Mouse (Mus musculus) kidney, adult 2 months (tissue): ENCODE results near the gene Prkci. TPM values are rescaled to one million over a fixed set of nuclear protein-coding genes. Genes with fewer than 3 reads are reported as not detected.

Experiments
- DNase-seq: peaks from one replicate; pipeline ENCODE4 v3.0.0; 2021
- H3K27ac ChIP-seq: fragments of 200-500 bp; 2 replicates; pipeline ENCODE4 v1.5.1; 2012; ENCODE audit warnings: low read depth, low read length, control low read depth, inconsistent platforms; ENCODE audit not compliant: insufficient read depth
- H3K27me3 ChIP-seq: fragments of 200-500 bp; replicated peaks from 2 replicates; pipeline ENCODE4 v1.6.1; 2012; ENCODE audit warnings: mild to moderate bottlenecking, moderate library complexity, low read length, inconsistent platforms; ENCODE audit not compliant: control insufficient read depth, insufficient read depth
- H3K36me3 ChIP-seq: fragments of 200-500 bp; 2 replicates; pipeline ENCODE4 v1.6.1; 2012; ENCODE audit warnings: mild to moderate bottlenecking, moderate library complexity, low read length, inconsistent platforms; ENCODE audit not compliant: control insufficient read depth, insufficient read depth
- H3K4me1 ChIP-seq: fragments of 200-500 bp; 2 replicates; pipeline ENCODE4 v1.6.1; 2011; ENCODE audit warnings: low read length; ENCODE audit not compliant: control insufficient read depth, insufficient read depth
- H3K4me3 ChIP-seq: fragments of 200-500 bp; 2 replicates; pipeline ENCODE4 v1.5.1; 2011; ENCODE audit warnings: mild to moderate bottlenecking, low read depth, low read length, control low read depth; ENCODE audit not compliant: insufficient read depth
- CTCF ChIP-seq: fragments of 200-500 bp; conservative IDR thresholded peaks from 2 replicates; pipeline ENCODE4 v1.5.1; 2011; ENCODE audit warnings: low read depth, mild to moderate bottlenecking, control low read depth, low read length, moderate library complexity, mixed read lengths; ENCODE audit not compliant: insufficient read depth, insufficient read length
- POLR2A ChIP-seq: fragments of 200-500 bp; IDR thresholded peaks from one replicate; pipeline ENCODE4 v1.6.1; 2011; ENCODE audit warnings: low read depth, low read length, control low read depth
- WGBS: fragments of 180-500 bp; shearing (Covaris S2); methylation state at CpG from one replicate; pipeline ENCODE4 v1.1.7; 2018; 5-methylcytosine and 5-hydroxymethylcytosine counted together
- polyA plus RNA-seq: library from polyadenylated mRNA; depleted of rRNA; stranded (reverse); fragments of >200 nt; gene quantifications from 2 replicates; pipeline ENCODE4 v1.2.3, GENCODE M21; 2012; rRNA removed

Prkci gene
- 15.1 and 16.4 TPM in 2 replicates for polyA plus RNA-seq

- Histone ChIP-seq H3K4me3 (peak within 1 kb of the TSS; percentile 97), H3K27me3 (no peaks in the 10 kb centered on the region), H3K36me3 (no peaks in the 10 kb centered on the region), H3K27ac (peak within 1 kb of the TSS; percentile 70), H3K4me1 (peaks cover 15% of the 10 kb centered on the region)
- TF ChIP-seq CTCF (no peak), POLR2A (peak; percentile 45)
- WGBS, result under 1% methylated on average over 48 of the region's 50 CpGs
- DNase-seq, result peak; percentile 96
These were observed at the start of gene Prkci for GRCm38 (mm10) chr3:30995283-30995898. Gene Prkci (plus strand): TSS chr3:30995747.

- DNase-seq, result peak; percentile 60
- no peak overlapping the region for H3K4me3 ChIP-seq
- no peaks in the 10 kb centered on the region; the same call in 1 of the 2 replicates for H3K4me1 ChIP-seq
- WGBS, result 39% methylated on average over 3 of the region's 3 CpGs
- H3K36me3 ChIP-seq, result peaks cover 8% of the 10 kb centered on the region
- no peaks in the 10 kb centered on the region for H3K27me3 ChIP-seq
- no peak overlapping the region for H3K27ac ChIP-seq
- TF ChIP-seq CTCF, result no peak
- no peak for TF ChIP-seq POLR2A
These were observed 43.9 kb upstream of the Prkci start for GRCm38 (mm10) chr3:30951652-30952051.

- TF ChIP-seq POLR2A (no peak), CTCF (no peak)
These were observed 43.1 kb upstream of the Prkci start for GRCm38 (mm10) chr3:30952273-30953070.

GRCm38 (mm10) chr3:30956327-30956726, 39.2 kb upstream of the Prkci start:
- WGBS, result 94% methylated on average over 6 of the region's 6 CpGs
- H3K36me3 ChIP-seq, result peaks cover 7% of the 10 kb centered on the region
- no peak overlapping the region for H3K27ac ChIP-seq
- no peak for DNase-seq
- H3K4me1 ChIP-seq, result peaks cover 4% of the 10 kb centered on the region; the same call in 1 of the 2 replicates
- TF ChIP-seq POLR2A (no peak), CTCF (no peak)
- H3K27me3 ChIP-seq, result no peaks in the 10 kb centered on the region
- no peak overlapping the region for H3K4me3 ChIP-seq

More at GRCm38 (mm10) chr3:30952273-30953070, 43.1 kb upstream of the Prkci start:
- Histone ChIP-seq H3K27ac (no peak overlapping the region), H3K36me3 (peaks cover 8% of the 10 kb centered on the region), H3K4me3 (no peak overlapping the region), H3K4me1 (no peaks in the 10 kb centered on the region; the same call in 1 of the 2 replicates), H3K27me3 (no peaks in the 10 kb centered on the region)
- DNase-seq, result peak; percentile 33
- 65% methylated on average over 12 of the region's 12 CpGs for WGBS

GRCm38 (mm10) chr3:30958709-30959108, 36.8 kb upstream of the Prkci start:
- Histone ChIP-seq H3K4me3 (no peak overlapping the region), H3K27me3 (no peaks in the 10 kb centered on the region), H3K36me3 (peaks cover 14% of the 10 kb centered on the region), H3K27ac (no peak overlapping the region), H3K4me1 (peaks cover 4% of the 10 kb centered on the region; the same call in 1 of the 2 replicates)
- no peak for DNase-seq
- no peak for TF ChIP-seq CTCF
- TF ChIP-seq POLR2A, result no peak
- WGBS, result 77% methylated on average over 2 of the region's 2 CpGs

- Histone ChIP-seq H3K27me3 (no peaks in the 10 kb centered on the region), H3K36me3 (peaks cover 12% of the 10 kb centered on the region), H3K4me3 (no peak overlapping the region), H3K4me1 (peaks cover 4% of the 10 kb centered on the region; the same call in 1 of the 2 replicates), H3K27ac (peak overlapping the region; percentile 26; the same call in 1 of the 2 replicates)
- DNase-seq, result peak; percentile 7
- TF ChIP-seq POLR2A, result no peak
- no peak for TF ChIP-seq CTCF
- 52% methylated on average over 7 of the region's 7 CpGs for WGBS
These were observed 35.4 kb upstream of the Prkci start for GRCm38 (mm10) chr3:30959868-30960831.
